Mouse (Mus musculus): Measurements from ENCODE around the gene Chpt1. TPM values are rescaled to one million over a fixed set of nuclear protein-coding genes. Genes with fewer than 3 reads are reported as not detected.
A peak's percentile ranks its signal among the peaks of the same experiment; 100 is the strongest.
"Not testable (repeated sequence)": the region's sequence is repeated elsewhere in the genome, so short reads cannot be mapped to it uniquely, and the experiment has no call there.

Chpt1 gene
- 6.6 and 6.9 TPM in 2 replicates for polyA plus RNA-seq (2015; fragmentation: Nextera tagmentation; extraction: Ambion mirVana)

DNA sequence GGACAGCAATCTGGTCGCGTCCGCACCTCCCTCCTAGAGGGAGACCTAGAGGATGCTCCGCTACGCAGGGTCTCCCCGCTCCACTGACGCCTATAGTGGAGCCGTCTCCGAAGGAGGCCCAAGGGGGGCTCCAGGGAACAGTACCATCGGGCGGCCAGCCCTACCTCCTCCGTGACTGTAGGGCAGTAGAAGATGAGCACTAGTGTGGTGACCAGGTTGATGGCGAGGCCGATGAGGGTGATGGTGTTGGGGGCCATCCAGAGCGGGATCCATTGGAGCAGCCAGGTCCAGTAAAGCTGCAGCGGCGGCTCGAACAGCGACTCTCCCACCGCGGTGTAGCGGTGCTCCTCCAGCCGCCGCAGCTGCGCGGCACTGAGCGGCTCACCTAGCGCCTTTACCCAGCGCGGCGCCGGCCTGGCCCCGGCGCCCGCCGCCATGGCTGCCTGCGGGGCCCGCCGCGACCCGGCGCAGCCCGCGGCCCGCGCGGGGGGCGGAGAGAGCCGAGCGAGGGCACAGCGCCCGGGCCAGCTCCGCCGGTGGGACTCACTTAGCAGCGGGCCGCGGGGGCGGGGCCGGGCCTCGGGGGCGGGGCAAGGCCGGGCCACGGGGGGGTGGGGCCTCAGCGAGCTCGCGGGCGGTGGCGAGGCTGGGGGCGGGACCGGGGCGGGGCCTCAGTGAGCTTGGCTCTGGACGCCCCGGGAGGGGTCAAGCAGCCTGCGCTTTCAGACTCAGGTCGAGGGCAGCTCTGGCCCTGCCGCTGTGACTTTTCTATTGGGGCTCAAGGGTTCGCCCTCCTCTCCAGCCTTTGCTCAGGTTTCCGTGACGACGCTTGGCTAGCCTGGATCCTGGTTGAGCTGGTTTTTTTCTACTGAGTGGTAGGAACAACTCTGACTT, at the start of gene Chpt1:
TSS of gene Chpt1 (minus strand) at position 653 of the 894 bp plus-strand sequence.
- Histone ChIP-seq H3K4me2 (replicated peaks) (peak within 1 kb of the TSS; percentile 81), H3K4me1 (replicated peaks) (peaks cover 19% of the 10 kb centered on the region), H3K9ac (replicated peaks) (peak within 1 kb of the TSS; percentile 85), H3K27me3 (no peaks in the 10 kb centered on the region), H3K4me3 (replicated peaks) (peak within 1 kb of the TSS; percentile 78), H3K9me3 (no peaks in the 10 kb centered on the region), H3K36me3 (no peaks in the 10 kb centered on the region), H3K27ac (peak within 1 kb of the TSS; percentile 83)
- under 1% methylated on average over 78 of the region's 80 CpGs for WGBS
- ATAC-seq = peak; percentile 96

GRCm38 (mm10) chr10:88552738-88553137, 48.9 kb upstream of the Chpt1 start:
- H3K4me2 ChIP-seq (replicated peaks) = no peak overlapping the region
- no peaks in the 10 kb centered on the region for H3K9me3 ChIP-seq
- WGBS = 96% methylated on average over 2 of the region's 2 CpGs
- H3K27me3 ChIP-seq = no peaks in the 10 kb centered on the region
- no peak overlapping the region for H3K4me3 ChIP-seq (replicated peaks)
- no peak overlapping the region for H3K27ac ChIP-seq
- no peaks in the 10 kb centered on the region for H3K36me3 ChIP-seq
- H3K9ac ChIP-seq (replicated peaks) = no peak overlapping the region
- ATAC-seq = no peak
- H3K4me1 ChIP-seq (replicated peaks) = no peaks in the 10 kb centered on the region

DNA sequence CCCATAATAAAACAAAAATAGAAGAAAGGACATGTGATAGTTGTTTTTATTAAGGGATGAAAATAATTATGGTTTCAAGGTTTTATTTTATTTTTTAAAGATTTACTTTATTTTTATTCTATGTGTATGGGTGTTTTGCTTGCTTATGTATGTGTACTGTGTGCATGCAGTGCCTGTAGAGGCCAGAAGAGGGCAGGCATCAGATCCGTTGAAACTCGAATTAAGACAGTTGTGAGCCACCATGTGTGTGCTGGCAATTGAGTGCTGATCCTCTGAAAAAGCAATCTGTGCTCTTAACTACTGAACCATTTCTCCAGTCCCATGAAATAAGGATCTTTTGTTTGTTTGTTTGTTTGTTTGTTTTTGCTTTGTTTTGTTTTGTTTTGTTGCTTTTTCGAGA, 46.4 kb upstream of the Chpt1 start:
- Histone ChIP-seq H3K4me2 (replicated peaks) (no peak overlapping the region), H3K36me3 (no peaks in the 10 kb centered on the region), H3K27me3 (no peaks in the 10 kb centered on the region), H3K4me1 (replicated peaks) (no peaks in the 10 kb centered on the region), H3K27ac (no peak overlapping the region), H3K9me3 (no peaks in the 10 kb centered on the region), H3K9ac (replicated peaks) (no peak overlapping the region), H3K4me3 (replicated peaks) (no peak overlapping the region)
- WGBS = 83% methylated on average over 3 of the region's 3 CpGs
- ATAC-seq = no peak

- ATAC-seq = no peak
- H3K4me1 ChIP-seq (replicated peaks) = no peaks in the 10 kb centered on the region
- no peaks in the 10 kb centered on the region for H3K27me3 ChIP-seq
- H3K4me2 ChIP-seq (replicated peaks) = no peak overlapping the region
- no peak overlapping the region for H3K4me3 ChIP-seq (replicated peaks)
- H3K9ac ChIP-seq (replicated peaks) = no peak overlapping the region
- 39% methylated on average over 2 of the region's 2 CpGs for WGBS
- no peak overlapping the region for H3K27ac ChIP-seq
- H3K9me3 ChIP-seq = peaks cover 6% of the 10 kb centered on the region; the same call in 1 of the 2 replicates
- no peaks in the 10 kb centered on the region for H3K36me3 ChIP-seq
Measured at GRCm38 (mm10) chr10:88547635-88548034, 43.8 kb upstream of the Chpt1 start.

- no peak overlapping the region for H3K4me3 ChIP-seq (replicated peaks)
- no peaks in the 10 kb centered on the region for H3K4me1 ChIP-seq (replicated peaks)
- no peaks in the 10 kb centered on the region for H3K9me3 ChIP-seq
- ATAC-seq = no peak
- no peak overlapping the region for H3K27ac ChIP-seq
- H3K36me3 ChIP-seq = no peaks in the 10 kb centered on the region
- no peaks in the 10 kb centered on the region for H3K27me3 ChIP-seq
- WGBS = 79% methylated on average over 5 of the region's 5 CpGs
- H3K4me2 ChIP-seq (replicated peaks) = no peak overlapping the region
- H3K9ac ChIP-seq (replicated peaks) = no peak overlapping the region
Measured at GRCm38 (mm10) chr10:88530631-88531030, 26.8 kb upstream of the Chpt1 start.

DNA sequence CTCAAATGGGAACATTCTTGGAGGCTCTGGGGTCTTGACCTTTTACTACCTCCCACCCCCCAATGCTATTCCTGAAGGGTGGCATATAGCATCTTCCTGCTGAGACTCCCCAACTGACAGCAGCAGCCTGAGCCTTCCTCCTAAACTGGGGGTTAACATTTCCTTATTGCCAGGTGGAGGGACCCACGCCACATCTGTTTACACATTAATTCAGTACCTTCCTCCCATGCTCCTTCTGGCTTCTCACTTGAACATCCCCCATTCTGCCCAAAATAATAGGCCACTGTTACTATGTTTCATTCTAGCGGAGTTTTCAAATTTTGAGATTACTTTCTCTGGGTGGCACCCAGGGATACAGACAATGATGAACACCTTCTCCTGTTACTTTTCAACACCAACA, 20.1 kb upstream of the Chpt1 start:
- WGBS = 91% methylated on average over 2 of the region's 2 CpGs
- no peaks in the 10 kb centered on the region for H3K27me3 ChIP-seq
- H3K9me3 ChIP-seq = no peaks in the 10 kb centered on the region
- no peaks in the 10 kb centered on the region for H3K36me3 ChIP-seq
- no peak overlapping the region for H3K27ac ChIP-seq
- ATAC-seq = no peak
- H3K9ac ChIP-seq (replicated peaks) = no peak overlapping the region
- H3K4me3 ChIP-seq (replicated peaks) = no peak overlapping the region
- no peak overlapping the region for H3K4me2 ChIP-seq (replicated peaks)
- no peaks in the 10 kb centered on the region for H3K4me1 ChIP-seq (replicated peaks)

DNA sequence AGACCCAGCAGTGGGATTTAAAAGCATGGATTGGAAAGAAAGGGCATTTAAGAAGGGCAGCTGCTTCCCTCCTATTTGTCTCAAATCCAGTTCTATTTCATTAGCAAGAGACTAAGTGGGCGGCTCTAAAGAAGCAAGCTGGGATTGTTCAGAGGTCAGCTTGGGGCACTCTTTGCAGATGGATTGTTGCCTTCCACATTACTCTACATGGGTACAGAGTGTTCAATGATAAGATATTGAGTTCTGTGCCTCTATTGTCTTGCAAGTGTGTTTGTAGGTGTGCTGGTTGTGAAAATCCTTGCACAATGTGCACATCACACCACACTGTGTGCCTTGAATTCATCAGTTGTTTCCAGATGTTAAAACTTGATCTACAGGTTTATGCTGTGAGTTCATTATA, 19.3 kb upstream of the Chpt1 start:
- no peak overlapping the region for H3K27ac ChIP-seq
- H3K27me3 ChIP-seq = no peaks in the 10 kb centered on the region
- no peak overlapping the region for H3K4me2 ChIP-seq (replicated peaks)
- H3K4me1 ChIP-seq (replicated peaks) = no peaks in the 10 kb centered on the region
- H3K4me3 ChIP-seq (replicated peaks) = no peak overlapping the region
- H3K9me3 ChIP-seq = no peaks in the 10 kb centered on the region
- no peak overlapping the region for H3K9ac ChIP-seq (replicated peaks)
- ATAC-seq = no peak
- H3K36me3 ChIP-seq = no peaks in the 10 kb centered on the region
- WGBS = 76% methylated on average over 1 of the region's 1 CpGs

- no peak for ATAC-seq
- no peak overlapping the region for H3K4me2 ChIP-seq (replicated peaks)
- no peak overlapping the region for H3K27ac ChIP-seq
- no peaks in the 10 kb centered on the region for H3K27me3 ChIP-seq
- no peak overlapping the region for H3K4me3 ChIP-seq (replicated peaks)
- 90% methylated on average over 8 of the region's 8 CpGs for WGBS
- H3K4me1 ChIP-seq (replicated peaks) = no peaks in the 10 kb centered on the region
- no peak overlapping the region for H3K9ac ChIP-seq (replicated peaks)
- H3K9me3 ChIP-seq = no peaks in the 10 kb centered on the region
- H3K36me3 ChIP-seq = no peaks in the 10 kb centered on the region
Measured at GRCm38 (mm10) chr10:88522795-88523194, 18.9 kb upstream of the Chpt1 start.

GRCm38 (mm10) chr10:88515049-88515448, 11.2 kb upstream of the Chpt1 start:
- not testable (repeated sequence) for H3K9ac ChIP-seq (replicated peaks); H3K4me2 ChIP-seq (replicated peaks); ATAC-seq; H3K9me3 ChIP-seq; H3K27ac ChIP-seq; H3K4me3 ChIP-seq (replicated peaks); H3K27me3 ChIP-seq; H3K36me3 ChIP-seq; H3K4me1 ChIP-seq (replicated peaks)
- WGBS = 93% methylated on average over 7 of the region's 7 CpGs

GRCm38 (mm10) chr10:88514495-88514894, 10.6 kb upstream of the Chpt1 start:
- WGBS = 55% methylated on average over 2 of the region's 2 CpGs
- ATAC-seq = no peak

DNA sequence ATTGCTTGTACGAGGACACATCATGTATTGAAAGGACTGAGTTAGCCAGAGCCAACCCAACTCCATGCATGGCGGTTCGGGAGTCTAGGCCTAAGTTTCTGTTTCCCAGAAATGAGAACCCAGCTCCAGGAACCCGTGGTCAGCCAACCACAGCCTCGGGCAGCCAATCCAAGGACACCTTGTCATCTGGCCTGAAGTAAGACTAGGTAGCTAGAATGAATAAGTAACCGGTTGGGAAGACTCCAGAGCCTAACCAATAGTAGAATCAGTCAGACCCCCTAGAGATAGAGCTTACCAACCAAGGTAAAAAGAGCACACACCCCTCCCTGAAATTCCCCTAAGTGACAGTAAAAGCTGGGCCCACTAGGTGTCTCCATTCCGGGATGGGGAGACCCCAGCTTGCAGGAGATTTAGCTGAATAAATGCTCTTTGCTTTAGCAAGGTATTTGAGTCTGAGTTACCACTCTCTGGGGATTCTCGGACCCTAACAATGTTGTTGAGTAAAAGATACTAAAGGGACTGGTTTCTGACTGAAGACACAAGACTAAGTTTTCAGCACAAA, 9.8 kb upstream of the Chpt1 start:
- H3K27ac ChIP-seq = no peak overlapping the region
- ATAC-seq = no peak
- H3K9ac ChIP-seq (replicated peaks) = no peak overlapping the region
- H3K4me2 ChIP-seq (replicated peaks) = no peak overlapping the region
- no peaks in the 10 kb centered on the region for H3K36me3 ChIP-seq
- H3K4me1 ChIP-seq (replicated peaks) = no peaks in the 10 kb centered on the region
- H3K27me3 ChIP-seq = no peaks in the 10 kb centered on the region
- WGBS = 79% methylated on average over 8 of the region's 8 CpGs
- H3K4me3 ChIP-seq (replicated peaks) = no peak overlapping the region
- no peaks in the 10 kb centered on the region for H3K9me3 ChIP-seq

More at GRCm38 (mm10) chr10:88514495-88514894, 10.6 kb upstream of the Chpt1 start:
- Histone ChIP-seq H3K4me3 (replicated peaks) (no peak overlapping the region), H3K9ac (replicated peaks) (no peak overlapping the region), H3K27me3 (no peaks in the 10 kb centered on the region), H3K4me2 (replicated peaks) (no peak overlapping the region), H3K27ac (no peak overlapping the region), H3K4me1 (replicated peaks) (no peaks in the 10 kb centered on the region), H3K9me3 (no peaks in the 10 kb centered on the region), H3K36me3 (no peaks in the 10 kb centered on the region)

- Histone ChIP-seq H3K36me3 (no peaks in the 10 kb centered on the region), H3K27ac (no peak overlapping the region), H3K27me3 (no peaks in the 10 kb centered on the region), H3K9me3 (no peaks in the 10 kb centered on the region), H3K4me2 (replicated peaks) (no peak overlapping the region), H3K4me1 (replicated peaks) (no peaks in the 10 kb centered on the region), H3K9ac (replicated peaks) (no peak overlapping the region), H3K4me3 (replicated peaks) (no peak overlapping the region)
- no peak for ATAC-seq
- WGBS = 91% methylated on average over 9 of the region's 9 CpGs
Measured at GRCm38 (mm10) chr10:88511355-88511754, 7.5 kb upstream of the Chpt1 start.

Measured in midbrain, embryonic 13.5 days (tissue).